Mouse (Mus musculus): ENCODE data around the gene Saa1. TPM values are rescaled to one million over a fixed set of nuclear protein-coding genes. Genes with fewer than 3 reads are reported as not detected.

Gene Saa1
- total RNA-seq, 2 experiments from 2014 or later = not detected

DNA sequence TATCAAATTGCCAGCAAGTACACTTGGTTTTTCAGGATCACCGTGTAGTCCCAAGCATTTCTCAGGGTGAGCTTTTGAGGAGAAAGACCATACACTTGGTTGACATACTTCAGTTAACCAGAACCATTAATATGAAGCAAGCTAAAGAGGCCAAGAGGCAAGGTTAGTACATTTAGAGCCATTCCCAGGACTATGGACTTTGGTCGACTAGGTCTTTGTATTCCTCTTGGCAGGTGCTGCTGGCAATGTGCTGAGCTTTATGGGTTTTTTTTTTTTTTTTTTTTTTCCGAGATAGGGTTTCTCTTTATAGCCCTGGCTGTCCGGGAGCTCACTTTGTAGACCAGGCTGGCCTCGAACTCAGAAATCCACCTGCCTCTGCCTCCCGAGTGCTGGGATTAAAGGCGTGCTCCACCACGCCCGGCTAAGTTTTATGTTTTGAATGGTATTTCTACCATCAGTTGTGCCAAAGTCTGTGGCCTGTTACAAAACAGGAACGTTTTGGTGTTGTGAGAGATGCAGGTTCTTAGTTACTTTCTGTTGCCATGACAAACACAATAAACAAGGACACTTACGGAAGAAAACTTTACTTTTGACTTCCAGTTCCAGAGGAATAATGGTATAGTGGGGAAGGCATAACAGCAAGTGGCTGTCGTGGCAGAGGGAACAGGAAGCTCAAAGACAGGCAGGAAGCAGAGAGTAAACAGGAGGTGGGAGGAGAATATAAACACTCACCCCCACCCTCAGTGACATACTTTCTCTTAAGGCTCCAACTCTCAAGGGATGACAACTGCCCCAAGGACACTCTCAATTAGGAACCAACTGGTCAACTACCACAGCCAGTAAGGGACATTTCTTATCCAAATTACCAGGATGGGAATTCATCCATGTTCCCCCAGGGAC is 4.0 kb downstream of the Saa1 start:
- no peak for DNase-seq (ENCODE audit: low spot score in 2 of 2)
- no peak overlapping the region for H3K4me3 ChIP-seq
- no peak overlapping the region for H3K27ac ChIP-seq
- no peak for TF ChIP-seq CTCF (conservative IDR thresholded peaks at IDR 0.05)

DNA sequence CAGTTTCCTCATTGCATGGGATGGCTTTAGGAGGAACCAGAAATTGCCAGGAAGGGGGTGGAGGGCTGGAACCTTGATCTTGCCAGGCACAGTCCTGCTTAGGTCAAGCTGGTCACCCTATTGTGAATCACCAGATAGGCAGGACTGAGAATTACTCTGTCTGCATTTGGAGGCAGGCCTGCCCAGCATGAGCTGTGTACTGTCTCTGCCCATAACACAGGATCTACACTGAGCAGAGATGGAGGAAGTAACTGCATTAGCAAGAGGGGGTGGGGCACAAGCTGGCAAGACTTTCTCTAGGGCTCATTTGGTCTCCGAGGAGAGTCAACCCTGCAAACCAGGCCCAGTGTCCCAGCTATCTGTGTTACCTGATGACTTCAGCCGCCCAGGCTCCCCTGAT is 7.8 kb downstream of the Saa1 start:
- Histone ChIP-seq H3K4me3 (no peak overlapping the region), H3K27ac (no peak overlapping the region)
- no peak for DNase-seq (ENCODE audit: low spot score in 2 of 2)
- TF ChIP-seq CTCF (conservative IDR thresholded peaks at IDR 0.05) = no peak

DNA sequence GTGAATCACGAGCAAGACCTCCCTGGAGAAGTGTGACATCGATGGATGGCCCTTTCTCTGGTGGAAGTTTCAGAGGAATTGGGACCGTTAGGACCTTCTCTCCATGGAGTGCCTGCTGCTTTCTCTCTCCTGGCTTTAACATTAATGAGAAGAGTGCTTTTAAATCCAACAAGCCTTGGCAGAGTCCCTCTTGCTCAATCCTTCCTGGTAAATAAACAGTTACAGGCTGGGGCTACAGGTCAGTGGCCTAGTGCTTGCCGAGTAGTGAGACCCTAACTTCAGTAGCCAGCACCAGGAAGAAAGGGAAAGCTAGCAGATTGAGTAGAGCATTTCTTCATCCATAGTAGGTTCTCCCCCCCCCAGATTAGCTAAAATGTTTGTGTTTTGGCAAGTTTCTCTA is 10.3 kb downstream of the Saa1 start, which contains the start of gene Saa4:
Gene Saa4 (minus strand): TSS at position 146 of the 400 bp plus-strand sequence.
- Histone ChIP-seq H3K27ac (no peak within 1 kb of the TSS), H3K4me3 (no peak within 1 kb of the TSS)
- no peak for TF ChIP-seq CTCF (conservative IDR thresholded peaks at IDR 0.05)
- DNase-seq (ENCODE audit: low spot score in 2 of 2) = no peak

DNA sequence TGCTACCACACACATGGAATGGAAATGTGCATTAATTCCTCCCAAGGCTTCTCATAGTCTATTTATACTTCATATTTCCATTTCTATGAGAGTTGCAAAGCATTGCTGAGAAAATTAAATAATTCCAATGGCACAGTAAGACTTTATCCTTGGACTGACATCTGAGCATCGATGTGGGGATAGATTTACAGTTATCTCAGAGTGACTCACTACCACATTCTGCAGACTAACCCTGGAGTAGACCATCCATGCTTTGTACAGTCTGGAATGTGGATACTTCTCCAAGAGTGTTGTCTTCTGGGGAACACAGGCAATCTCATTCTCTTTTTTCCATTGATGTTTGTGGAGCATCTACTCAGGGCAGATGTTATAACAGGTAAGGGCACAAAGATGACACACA is 15.2 kb downstream of the Saa1 start:
- no peak overlapping the region for H3K4me3 ChIP-seq

DNA sequence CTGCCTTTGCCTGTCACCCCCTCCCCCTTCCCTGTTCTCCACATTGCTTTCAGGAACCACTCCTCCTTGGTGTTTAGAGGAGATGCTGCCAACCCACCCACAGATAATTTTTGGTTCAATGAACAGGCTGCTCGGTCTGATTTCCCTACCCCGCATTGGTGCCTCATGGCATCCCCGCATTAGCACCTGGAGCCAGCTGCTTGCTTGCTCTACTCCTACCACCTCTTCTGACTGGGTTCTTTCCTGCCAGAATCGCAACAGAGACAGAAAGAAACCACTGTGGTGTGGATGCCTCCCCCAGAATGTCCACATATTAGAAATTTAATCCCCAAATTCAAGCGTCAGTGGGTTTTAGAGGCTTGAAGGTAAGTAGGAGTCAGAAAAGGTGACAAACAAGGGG is 18.4 kb downstream of the Saa1 start:
- TF ChIP-seq CTCF (conservative IDR thresholded peaks at IDR 0.05) = no peak

More for the DNA sequence above, 15.2 kb downstream of the Saa1 start:
- H3K27ac ChIP-seq = no peak overlapping the region
- TF ChIP-seq CTCF (conservative IDR thresholded peaks at IDR 0.05) = no peak
- no peak for DNase-seq (ENCODE audit: low spot score in 2 of 2)

DNA sequence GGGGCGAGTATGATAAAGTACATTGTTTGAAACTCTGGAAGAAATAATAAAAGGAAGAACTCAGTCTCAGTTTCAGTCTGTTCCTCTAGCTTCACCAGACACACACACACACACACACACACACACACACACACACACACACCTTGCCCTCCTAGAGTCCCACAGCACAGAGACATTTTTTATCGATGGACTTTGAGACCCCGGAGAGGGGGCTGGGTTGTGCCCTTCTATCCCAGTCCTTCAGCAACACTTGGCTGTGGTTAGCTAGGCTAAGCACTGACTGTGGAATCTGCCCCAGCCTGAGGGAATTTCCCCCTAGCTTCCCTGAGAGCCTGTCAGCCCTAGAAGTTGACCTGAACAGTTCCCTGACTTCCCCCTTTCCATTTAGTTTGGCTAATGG is 18.9 kb downstream of the Saa1 start:
- no peak overlapping the region for H3K4me3 ChIP-seq
- no peak for DNase-seq (ENCODE audit: low spot score in 2 of 2)
- H3K27ac ChIP-seq = no peak overlapping the region
- no peak for TF ChIP-seq CTCF (conservative IDR thresholded peaks at IDR 0.05)

More for the DNA sequence above, 18.4 kb downstream of the Saa1 start:
- Histone ChIP-seq H3K27ac (no peak overlapping the region), H3K4me3 (no peak overlapping the region)
- DNase-seq (ENCODE audit: low spot score in 2 of 2) = peak; percentile 33 to 50

DNA sequence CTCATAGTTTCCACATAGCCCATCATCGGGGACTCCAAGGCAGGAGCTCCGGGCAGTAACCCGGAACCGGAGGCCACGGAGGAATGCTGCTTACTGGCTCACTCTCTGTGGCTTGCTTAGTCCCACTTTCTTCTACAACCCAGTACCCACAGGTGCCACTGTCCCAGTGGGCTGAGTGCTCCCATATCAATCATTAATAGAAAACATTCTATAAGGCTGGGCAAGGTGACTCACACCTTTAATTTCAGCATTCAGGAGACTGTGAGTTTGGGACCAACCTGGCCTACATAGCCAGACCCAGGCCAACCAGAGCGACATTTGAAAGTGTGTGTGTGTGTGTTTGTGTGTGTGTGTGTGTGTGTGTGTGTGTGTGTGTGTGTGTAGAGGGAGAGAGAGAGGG is 19.4 kb downstream of the Saa1 start:
- DNase-seq (ENCODE audit: low spot score in 2 of 2) = no peak
- Histone ChIP-seq H3K27ac (no peak overlapping the region), H3K4me3 (no peak overlapping the region)
- no peak for TF ChIP-seq CTCF (conservative IDR thresholded peaks at IDR 0.05)

DNA sequence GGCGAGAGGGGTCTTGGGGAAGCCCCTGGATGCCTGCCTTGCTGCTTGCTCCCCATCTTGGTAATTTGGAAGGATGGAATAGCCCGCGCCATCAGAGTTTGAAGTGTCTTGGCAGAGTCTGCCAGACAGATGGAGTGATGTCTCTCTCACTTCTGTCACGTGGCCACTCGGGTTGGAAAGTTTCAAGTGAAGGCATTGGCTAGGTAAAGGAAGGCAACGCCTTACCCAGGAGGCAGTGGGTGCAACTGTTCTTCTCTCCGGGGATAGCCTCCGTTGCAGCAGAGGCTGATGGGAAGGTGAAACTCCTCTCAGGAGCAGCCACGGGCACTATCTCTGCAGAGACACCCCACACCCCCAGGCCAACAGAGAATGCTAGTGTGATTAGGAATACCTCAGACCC is 22.3 kb downstream of the Saa1 start:
- no peak for TF ChIP-seq CTCF (conservative IDR thresholded peaks at IDR 0.05)
- H3K27ac ChIP-seq = no peak overlapping the region
- DNase-seq (ENCODE audit: low spot score in 2 of 2) = no peak

DNA sequence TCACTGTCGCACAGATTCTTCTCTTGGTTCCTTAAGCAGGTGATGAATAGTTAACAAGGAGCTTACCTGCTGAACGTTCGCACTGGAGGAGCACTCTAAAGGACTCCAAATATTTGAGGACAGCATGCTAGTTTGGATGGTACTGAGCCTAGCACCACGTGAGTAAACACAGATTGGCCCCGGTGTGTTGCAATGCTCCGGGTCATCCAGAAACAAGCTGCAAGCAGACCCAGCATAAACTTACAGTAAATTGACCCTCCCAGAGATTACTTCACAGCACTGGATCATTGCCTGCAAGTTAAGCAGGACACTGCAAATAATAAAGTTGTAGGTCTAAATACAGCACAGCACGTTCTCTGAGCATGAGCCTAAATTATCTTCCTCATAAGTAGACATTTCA is 23.3 kb downstream of the Saa1 start:
- Histone ChIP-seq H3K4me3 (no peak overlapping the region), H3K27ac (no peak overlapping the region)
- no peak for DNase-seq (ENCODE audit: low spot score in 2 of 2)
- TF ChIP-seq CTCF (conservative IDR thresholded peaks at IDR 0.05) = no peak

More for the DNA sequence above, 22.3 kb downstream of the Saa1 start:
- H3K4me3 ChIP-seq = no peak overlapping the region

DNA sequence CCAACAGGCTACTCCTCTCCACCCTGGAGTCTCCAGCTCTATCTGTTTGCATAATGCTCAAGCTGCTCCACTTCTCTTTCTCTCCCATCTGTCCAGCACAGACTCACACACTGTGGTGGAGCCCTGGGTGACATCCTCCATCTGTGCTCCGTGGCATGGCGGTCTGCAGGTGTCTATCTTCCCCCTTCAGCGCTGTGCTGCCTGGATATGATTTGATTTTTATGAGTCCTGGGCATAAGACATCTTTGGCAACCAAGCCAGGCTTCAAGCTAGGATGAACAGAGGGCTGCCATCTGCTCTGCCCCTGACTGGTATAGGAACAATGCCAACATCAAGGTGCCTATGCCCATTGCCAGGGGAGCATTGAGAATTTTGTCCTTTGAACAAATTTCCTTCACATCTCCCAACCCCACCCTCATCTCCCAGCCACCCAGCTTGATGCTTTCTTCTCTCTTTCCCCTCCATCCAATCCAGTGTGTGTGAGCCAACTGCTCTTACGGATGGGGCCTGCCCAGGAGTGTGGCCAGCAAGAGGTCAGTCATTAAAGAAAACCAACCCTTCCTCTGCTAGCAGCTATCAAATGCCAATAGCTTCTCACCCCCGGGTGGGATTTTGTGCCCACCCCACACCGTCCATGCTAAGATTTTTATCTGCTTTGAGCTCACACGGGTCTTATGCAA is 24.0 kb downstream of the Saa1 start:
- Histone ChIP-seq H3K27ac (no peak overlapping the region; the same call in 1 of the 2 replicates), H3K4me3 (no peak overlapping the region)
- peak in 1 of 2 experiments; percentile 29 for DNase-seq (ENCODE audit: low spot score in 2 of 2)
- no peak for TF ChIP-seq CTCF (conservative IDR thresholded peaks at IDR 0.05)

DNA sequence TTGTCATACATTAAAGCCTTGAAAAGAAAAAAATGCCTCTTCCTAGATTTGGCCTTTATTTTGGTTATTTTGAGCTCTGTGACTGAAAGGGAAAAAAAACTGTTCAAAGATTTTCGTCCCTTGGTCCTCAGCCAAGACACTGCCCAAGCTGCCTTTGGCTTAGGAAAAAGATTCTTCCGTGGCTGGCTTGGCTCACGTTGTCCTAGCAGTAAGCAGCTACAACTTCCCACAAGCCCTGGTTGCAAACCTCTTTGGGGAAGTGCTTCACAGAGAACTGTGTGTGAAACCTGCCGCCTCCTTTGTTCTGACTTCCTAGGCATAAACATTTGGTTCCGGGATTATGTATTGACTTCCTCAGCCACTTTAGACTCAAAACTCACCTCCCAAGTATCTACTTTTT is 25.9 kb downstream of the Saa1 start:
- no peak overlapping the region for H3K27ac ChIP-seq
- no peak for DNase-seq (ENCODE audit: low spot score in 2 of 2)
- no peak overlapping the region for H3K4me3 ChIP-seq
- TF ChIP-seq CTCF (conservative IDR thresholded peaks at IDR 0.05) = no peak

DNA sequence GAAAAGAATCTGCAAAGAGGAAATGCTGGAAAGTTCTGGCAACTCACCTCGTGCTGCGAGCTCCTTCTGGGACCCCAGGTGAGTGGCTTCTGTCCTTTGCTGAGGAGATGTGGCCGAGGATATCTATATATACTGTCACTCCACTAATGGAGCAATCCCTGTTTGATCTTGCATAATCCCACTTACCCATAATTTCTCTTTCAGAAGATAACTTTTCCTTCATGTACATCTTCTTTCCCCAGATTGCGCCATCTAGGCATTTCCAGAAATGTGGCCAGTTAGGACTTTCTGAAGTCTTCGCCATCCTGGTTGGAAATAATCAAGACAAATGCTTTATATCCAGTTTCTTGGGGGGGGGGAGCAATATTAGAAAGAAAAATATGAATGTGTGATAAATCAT is 27.2 kb downstream of the Saa1 start, which contains the start of gene Saa3:
Gene Saa3 (minus strand): TSS at position 101 of the 400 bp plus-strand sequence.
- no peak within 1 kb of the TSS for H3K27ac ChIP-seq

DNA sequence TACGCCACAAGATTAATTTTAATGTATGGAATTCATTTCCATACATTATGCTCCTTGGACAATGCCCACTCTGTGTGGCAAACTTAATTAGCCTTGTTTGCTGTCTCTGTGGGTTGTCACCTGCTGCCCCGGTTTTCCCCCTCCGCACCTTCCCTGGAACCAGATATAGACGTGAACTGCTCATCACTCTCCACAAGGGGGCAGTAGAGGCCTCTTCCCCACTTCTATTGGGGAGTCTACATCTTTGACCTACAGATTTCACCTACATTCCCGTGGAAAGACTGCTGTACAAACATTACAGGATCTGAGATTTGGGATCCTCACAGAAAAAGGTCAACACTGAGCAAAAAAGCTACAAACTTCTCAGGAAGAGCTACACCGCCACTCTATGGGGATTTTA is 28.3 kb downstream of the Saa1 start:
- peak; percentile 95 for TF ChIP-seq CTCF (conservative IDR thresholded peaks at IDR 0.05)
- DNase-seq (ENCODE audit: low spot score in 2 of 2) = peak; percentile 44 to 76
- H3K4me3 ChIP-seq = no peak overlapping the region
- H3K27ac ChIP-seq = no peak overlapping the region

More for the DNA sequence above, 27.2 kb downstream of the Saa1 start, which contains the start of gene Saa3:
- TF ChIP-seq CTCF (conservative IDR thresholded peaks at IDR 0.05) = no peak
- H3K4me3 ChIP-seq = no peak within 1 kb of the TSS
- no peak for DNase-seq (ENCODE audit: low spot score in 2 of 2)

Measured in layer of hippocampus, adult 2 months (tissue).